Mouse (Mus musculus): ENCODE measurements at regions not wholly inside any gene's neighbourhood (a gene's known extent, or its start where the extent isn't known, plus 50 kb on each side); places are given as distances from the start of the nearest gene placed in this dataset.

DNA sequence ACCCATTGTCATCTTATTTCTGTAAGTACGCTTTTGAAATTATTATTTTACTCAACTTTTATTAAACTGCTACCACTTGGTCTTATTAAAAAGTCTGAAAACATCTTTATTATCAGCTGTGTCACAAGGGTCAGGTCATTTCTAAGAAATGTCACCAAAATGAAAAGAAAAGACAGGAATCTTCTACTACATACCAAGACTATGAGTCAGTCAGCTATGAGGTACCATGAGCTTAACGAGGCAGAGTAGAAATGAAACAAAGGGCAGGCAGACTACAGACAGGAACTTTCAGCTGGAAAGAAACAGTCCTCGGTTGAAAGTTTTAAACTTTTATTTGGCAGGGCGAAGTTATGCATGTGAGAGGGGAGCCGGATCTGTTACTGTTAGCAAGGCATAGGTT lies 208.8 kb upstream of the Thbs1 start:
- TF ChIP-seq POLR2A (IDR thresholded peaks at IDR 0.05; ENCODE audit: extremely low read depth, insufficient read depth, low read length) (no peak), CTCF (IDR thresholded peaks at IDR 0.05; ENCODE audit: low read depth, low read length) (no peak)

Measured in liver, adult 2 months (tissue).